Mouse (Mus musculus): ENCODE measurements around the gene Cic. TPM values are rescaled to one million over a fixed set of nuclear protein-coding genes. Genes with fewer than 3 reads are reported as not detected.
A peak's percentile ranks its signal among the peaks of the same experiment; 100 is the strongest.

The Cic gene
- polyA plus RNA-seq, 1 experiment from 2014 or later: 30.8 TPM

DNA sequence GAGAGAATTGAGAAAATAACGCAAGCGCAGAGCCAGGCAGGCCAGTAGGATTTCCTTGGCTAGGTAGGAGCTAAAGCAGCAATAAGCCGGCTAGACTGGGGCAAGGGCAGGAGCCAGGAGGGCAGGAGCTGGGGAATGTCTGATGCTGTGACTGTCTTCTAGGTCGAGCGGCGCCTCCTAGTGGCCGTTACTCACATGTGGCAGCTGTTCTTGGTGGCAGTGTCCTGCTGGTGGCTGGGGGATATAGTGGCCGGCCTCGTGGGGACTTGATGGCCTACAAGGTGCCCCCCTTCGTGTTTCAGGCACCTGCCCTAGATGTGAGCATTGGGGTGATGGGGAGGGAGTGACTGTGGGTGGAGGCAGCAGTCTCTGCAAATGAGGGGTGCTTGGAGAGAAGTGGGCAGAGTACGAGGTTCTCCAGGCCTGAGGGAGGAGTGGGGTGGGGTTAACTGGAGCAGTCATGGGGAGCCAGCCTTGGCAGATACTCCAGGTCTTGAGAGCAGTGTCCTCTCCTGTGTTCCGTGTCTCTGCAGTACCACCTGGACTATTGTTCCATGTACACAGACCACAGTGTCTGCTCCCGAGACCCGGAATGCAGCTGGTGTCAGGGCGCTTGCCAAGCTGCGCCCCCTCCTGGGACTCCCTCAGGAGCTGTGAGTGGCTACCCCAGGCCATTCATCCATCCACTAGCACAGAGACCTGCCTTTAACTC is 66.2 kb downstream of the Cic start:
- no peak overlapping the region for H3K4me2 ChIP-seq (replicated peaks; ENCODE audit: low read depth, low read length)
- H3K9ac ChIP-seq (replicated peaks; ENCODE audit: low read length): no peak overlapping the region
- no peaks in the 10 kb centered on the region for H3K9me3 ChIP-seq (ENCODE audit: low read length)
- no peak overlapping the region for H3K4me3 ChIP-seq (ENCODE audit: low read length)
- no peaks in the 10 kb centered on the region for H3K27me3 ChIP-seq (ENCODE audit: insufficient read depth, low read length)
- H3K4me1 ChIP-seq (ENCODE audit: insufficient read depth, low read length): peaks cover 10% of the 10 kb centered on the region; the same call in 1 of the 2 replicates
- peaks cover 44% of the 10 kb centered on the region for H3K36me3 ChIP-seq (ENCODE audit: insufficient read depth, low read length)
- 41% methylated on average over 16 of the region's 16 CpGs for WGBS
- no peak overlapping the region for H3K27ac ChIP-seq (ENCODE audit: low read length)
- peak; percentile 77; the same call in 1 of the 2 replicates for ATAC-seq (ENCODE audit: low FRiP score, low TSS enrichment)

GRCm38 (mm10) chr7:25334472-25334871 is 67.0 kb downstream of the Cic start:
- no peak overlapping the region for H3K4me2 ChIP-seq (replicated peaks; ENCODE audit: low read depth, low read length)
- H3K4me1 ChIP-seq (ENCODE audit: insufficient read depth, low read length): peaks cover 10% of the 10 kb centered on the region; the same call in 1 of the 2 replicates
- no peak overlapping the region for H3K27ac ChIP-seq (ENCODE audit: low read length)
- H3K4me3 ChIP-seq (ENCODE audit: low read length): no peak overlapping the region
- ATAC-seq (ENCODE audit: low FRiP score, low TSS enrichment): peak; percentile 55; the same call in 1 of the 2 replicates
- no peak overlapping the region for H3K9ac ChIP-seq (replicated peaks; ENCODE audit: low read length)
- H3K9me3 ChIP-seq (ENCODE audit: low read length): no peaks in the 10 kb centered on the region
- no peaks in the 10 kb centered on the region for H3K27me3 ChIP-seq (ENCODE audit: insufficient read depth, low read length)
- WGBS: 83% methylated on average over 12 of the region's 12 CpGs
- H3K36me3 ChIP-seq (ENCODE audit: insufficient read depth, low read length): peaks cover 44% of the 10 kb centered on the region

DNA sequence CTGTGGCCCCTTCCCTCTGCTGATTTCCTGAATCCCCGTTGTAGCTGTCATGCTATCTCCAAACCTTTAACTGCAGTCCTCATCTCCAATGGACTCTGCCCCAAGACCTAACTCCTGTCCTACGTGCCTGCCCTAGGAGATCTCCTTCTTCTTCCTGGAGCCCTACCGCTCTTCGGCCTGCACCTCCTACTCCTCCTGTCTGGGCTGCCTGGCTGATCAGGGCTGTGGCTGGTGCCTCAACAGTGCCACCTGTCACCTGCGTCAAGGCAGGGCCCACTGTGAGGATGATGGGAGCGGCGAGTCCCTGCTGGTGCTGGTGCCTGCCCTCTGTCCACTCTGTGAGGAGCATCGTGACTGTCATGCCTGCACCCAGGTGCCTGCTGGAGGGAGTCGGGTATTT is 71.8 kb downstream of the Cic start:
- Histone ChIP-seq H3K4me2 (replicated peaks; ENCODE audit: low read depth, low read length) (no peak overlapping the region), H3K4me1 (ENCODE audit: insufficient read depth, low read length) (no peaks in the 10 kb centered on the region), H3K9ac (replicated peaks; ENCODE audit: low read length) (no peak overlapping the region), H3K27me3 (ENCODE audit: insufficient read depth, low read length) (no peaks in the 10 kb centered on the region), H3K27ac (ENCODE audit: low read length) (no peak overlapping the region), H3K36me3 (ENCODE audit: insufficient read depth, low read length) (peaks cover 37% of the 10 kb centered on the region), H3K4me3 (ENCODE audit: low read length) (no peak overlapping the region), H3K9me3 (ENCODE audit: low read length) (no peaks in the 10 kb centered on the region)
- 89% methylated on average over 9 of the region's 9 CpGs for WGBS
- no peak for ATAC-seq (ENCODE audit: low FRiP score, low TSS enrichment)

DNA sequence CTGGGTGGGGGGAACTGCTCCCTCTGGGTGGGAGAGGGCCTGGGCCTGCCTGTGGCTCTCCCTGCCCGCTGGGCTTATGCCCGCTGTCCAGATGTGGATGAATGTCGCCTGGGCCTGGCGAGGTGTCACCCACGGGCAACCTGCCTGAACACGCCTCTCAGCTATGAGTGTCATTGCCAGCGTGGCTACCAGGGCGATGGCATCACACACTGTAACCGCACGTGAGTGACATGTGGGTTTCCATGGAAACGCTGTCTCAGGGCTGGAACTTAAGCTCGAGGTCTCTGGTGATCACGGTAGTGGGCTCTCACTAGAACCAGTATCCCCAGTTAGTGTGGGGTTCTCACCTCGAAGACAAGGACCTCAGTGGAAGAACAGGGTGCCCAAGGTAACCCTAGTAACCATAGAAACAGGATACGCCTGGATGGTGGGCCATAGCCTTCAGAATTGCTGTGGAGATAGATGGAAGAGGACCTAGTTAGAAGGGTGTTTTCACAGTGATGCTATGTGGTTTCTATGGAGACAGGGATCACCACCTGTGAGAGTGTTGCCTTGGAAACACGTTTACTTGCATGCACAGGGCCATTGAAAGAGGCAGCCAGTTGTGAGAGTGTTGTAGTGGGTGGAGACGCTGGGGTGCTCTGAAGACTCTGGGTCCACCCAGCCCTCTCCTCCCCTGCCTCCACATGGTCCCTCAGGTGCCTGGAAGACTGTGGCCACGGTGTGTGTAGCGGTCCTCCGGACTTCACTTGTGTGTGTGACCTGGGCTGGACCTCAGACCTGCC is 73.7 kb downstream of the Cic start:
- 84% methylated on average over 20 of the region's 20 CpGs for WGBS
- ATAC-seq (ENCODE audit: low FRiP score, low TSS enrichment): no peak
- peaks cover 29% of the 10 kb centered on the region for H3K36me3 ChIP-seq (ENCODE audit: insufficient read depth, low read length)

More for the DNA sequence above, 73.7 kb downstream of the Cic start:
- H3K9ac ChIP-seq (replicated peaks; ENCODE audit: low read length): no peak overlapping the region
- no peak overlapping the region for H3K4me2 ChIP-seq (replicated peaks; ENCODE audit: low read depth, low read length)
- no peaks in the 10 kb centered on the region for H3K9me3 ChIP-seq (ENCODE audit: low read length)
- no peak overlapping the region for H3K27ac ChIP-seq (ENCODE audit: low read length)
- H3K27me3 ChIP-seq (ENCODE audit: insufficient read depth, low read length): no peaks in the 10 kb centered on the region
- H3K4me1 ChIP-seq (ENCODE audit: insufficient read depth, low read length): no peaks in the 10 kb centered on the region
- H3K4me3 ChIP-seq (ENCODE audit: low read length): no peak overlapping the region

Small RNAs within 50 kb of the gene (microRNA-seq; reads per million reads assigned to microRNA genes)
- not detected for gene Mir7048

Other genes with a start within 250 kb of the Cic start
- 5.1 and 6.3 TPM in 2 replicates for gene Grik5, start 195.4 kb upstream of the Cic start, polyA plus RNA-seq (2015; fragmentation: Nextera tagmentation; extraction: Ambion mirVana)
- gene Zfp574, start 195.1 kb upstream of the Cic start, polyA plus RNA-seq (2015; fragmentation: Nextera tagmentation; extraction: Ambion mirVana): 37.7 and 44.1 TPM in 2 replicates
- 0.40 and 0.99 TPM in 2 replicates for gene Pou2f2, start 88.0 kb upstream of the Cic start, polyA plus RNA-seq (2015; fragmentation: Nextera tagmentation; extraction: Ambion mirVana)
- 12.0 and 13.2 TPM in 2 replicates for gene Dedd2, start 47.1 kb upstream of the Cic start, polyA plus RNA-seq (2015; fragmentation: Nextera tagmentation; extraction: Ambion mirVana)
- 2.7 and 3.0 TPM in 2 replicates for gene Zfp526, start 46.3 kb upstream of the Cic start, polyA plus RNA-seq (2015; fragmentation: Nextera tagmentation; extraction: Ambion mirVana)
- 9.0 and 9.9 TPM in 2 replicates for gene Gsk3a, start 29.9 kb upstream of the Cic start, polyA plus RNA-seq (2015; fragmentation: Nextera tagmentation; extraction: Ambion mirVana)
- gene Erf, start 16.9 kb upstream of the Cic start, polyA plus RNA-seq (2015; fragmentation: Nextera tagmentation; extraction: Ambion mirVana): 12.5 and 15.2 TPM in 2 replicates
- 197 and 199 TPM in 2 replicates for gene Pafah1b3, start 30.3 kb downstream of the Cic start, polyA plus RNA-seq (2015; fragmentation: Nextera tagmentation; extraction: Ambion mirVana)
- gene Prr19, start 33.7 kb downstream of the Cic start, polyA plus RNA-seq (2015; fragmentation: Nextera tagmentation; extraction: Ambion mirVana): 0.84 and 0.98 TPM in 2 replicates
- gene Tmem145, start 38.4 kb downstream of the Cic start, polyA plus RNA-seq (2015; fragmentation: Nextera tagmentation; extraction: Ambion mirVana): 0.10 and 0.67 TPM in 2 replicates
- 16.9 and 18.2 TPM in 2 replicates for gene Megf8, start 49.5 kb downstream of the Cic start, polyA plus RNA-seq (2015; fragmentation: Nextera tagmentation; extraction: Ambion mirVana)
- 1.4 TPM in 1 of 2 replicates, not detected in the other for gene Cnfn, start 102.0 kb downstream of the Cic start, polyA plus RNA-seq (2015; fragmentation: Nextera tagmentation; extraction: Ambion mirVana)
- gene Lipe, start 131.0 kb downstream of the Cic start, polyA plus RNA-seq (2015; fragmentation: Nextera tagmentation; extraction: Ambion mirVana): 11.2 and 11.9 TPM in 2 replicates
- gene Cxcl17, start 145.2 kb downstream of the Cic start, polyA plus RNA-seq (2015; fragmentation: Nextera tagmentation; extraction: Ambion mirVana): 0.65 and 1.0 TPM in 2 replicates
- 4.4 and 4.6 TPM in 2 replicates for gene Ceacam1, start 209.9 kb downstream of the Cic start, polyA plus RNA-seq (2015; fragmentation: Nextera tagmentation; extraction: Ambion mirVana)